In the genomic region with DNA sequence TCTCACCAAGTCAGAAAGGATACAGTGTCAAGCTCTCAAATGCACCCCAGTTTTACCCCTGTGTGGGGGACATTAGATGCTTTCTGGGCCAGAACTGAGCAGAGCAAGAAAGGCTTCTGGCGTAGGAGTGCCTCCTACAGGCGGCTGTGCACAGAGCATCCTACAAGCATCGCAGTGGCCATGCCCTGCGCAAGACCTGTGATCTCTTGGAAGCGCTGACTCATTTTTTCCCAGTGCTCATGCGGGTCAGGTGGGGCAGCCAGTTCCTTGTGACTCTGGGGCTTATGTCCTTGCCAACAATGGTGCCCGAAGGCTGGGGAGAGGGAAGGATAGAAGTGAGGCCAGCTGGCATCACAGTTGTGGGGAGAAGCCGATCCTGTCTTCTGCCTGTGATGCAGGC, we compare ENCODE assay signal across 9 mouse cellular contexts. TPM values are rescaled to one million over a fixed set of nuclear protein-coding genes. Genes with fewer than 3 reads are reported as not detected.
DNase-seq lines count a peak whose midpoint lies in the region; ATAC-seq and TF ChIP-seq lines count a peak whose summit lies in the region.
"Had no signal": no experiment of that assay in that cellular context is flagged by ENCODE, and none has a peak within 500 bp of the region (broad histone marks: within the 10 kb centered on the region; RNA-seq: fewer than 3 reads in every experiment).

No protein-coding gene starts in this region.

- DNase-seq in left cerebral cortex, adult 2 months (ENCODE audit: extremely low spot score in 1 of 2, low spot score in 2 of 2) = peak in 1 of 2 experiments; percentile 56
- no peak for DNase-seq in left cerebral cortex, adult 11 months (ENCODE audit: low spot score)
- DNase-seq in CD4-positive, CD25-positive, alpha-beta regulatory T cell, adult 2 months (ENCODE audit: low read depth, low spot score) = peak; percentile 57
- peak; percentile 74 for DNase-seq in ZHBTc4 (ENCODE audit: low read depth, low spot score)
- DNase-seq in cerebellum, postnatal 25 days = peak; percentile 84 to 90
- peak; percentile 58 for DNase-seq in lung, postnatal 10 days
- DNase-seq in gastrocnemius, postnatal 36 days = no peak

- peak; percentile 70 for TF ChIP-seq CTCF in left cerebral cortex, adult 2 months (IDR thresholded peaks at IDR 0.05)

- H3K4me3 ChIP-seq in left cerebral cortex, adult 2 months = no peak overlapping the region

- no peak overlapping the region; the same call in 1 of the 2 replicates for H3K27ac ChIP-seq in left cerebral cortex, adult 2 months
- H3K27ac ChIP-seq: macrophage had no signal

- intact Hi-C loops in left cerebral cortex, adult 2 months (cut with DNase I) = loop anchor here (2.0 to 5.0 kb wide), 6 partner anchors 73 to 1242 kb away; no protein-coding TSS in a partner anchor
- intact Hi-C loops in gastrocnemius, postnatal 36 days (cut with DNase I) = loop anchor here (5.0 kb wide), 2 partner anchors 68 to 182 kb away; no protein-coding TSS in a partner anchor

- ATAC-seq in erythroblast, adult 5-6 weeks (replicated peaks; ENCODE audit: low FRiP score, poor library complexity, severe bottlenecking) = no peak

RNA-seq across cellular contexts. Expression of a gene that starts 54.6 kb away (rescaled TPM):
- total RNA-seq in left cerebral cortex, adult 2 months (2021) = 100 to 1,000 TPM; 442 to 451 TPM
- total RNA-seq in erythroblast, adult 5-6 weeks (2015; ENCODE audit: low replicate concordance) = 4.8 TPM in 1 of 2 replicates, not detected in the other
- total RNA-seq in erythroblast, adult 5-6 weeks (2017; ENCODE audit: low replicate concordance) = not detected in 2 replicates
- 1 to 10 TPM; 1.6 to 2.6 TPM for total RNA-seq in gastrocnemius, postnatal 36 days (2021)

Comparison
In these comparisons a context has a peak if more than half of its experiments do, and no peak if none do; other contexts are left out.
1. DNase-seq: peak in CD4-positive, CD25-positive, alpha-beta regulatory T cell, adult 2 months (single experiment), ZHBTc4 (single experiment), cerebellum, postnatal 25 days (2 of 2) and lung, postnatal 10 days (single experiment); none in left cerebral cortex, adult 11 months (single experiment) and gastrocnemius, postnatal 36 days (0 of 2).
2. RNA of a gene that starts 54.6 kb away (total RNA-seq): 442 to 451 TPM in left cerebral cortex, adult 2 months; 4.8 TPM in erythroblast, adult 5-6 weeks and 1.6 to 2.6 TPM in gastrocnemius, postnatal 36 days; every median in the first group is over 10 times any median in the second.